Mouse (Mus musculus) heart, embryonic 12.5 days (tissue): ENCODE results near the gene Gpr68. TPM values are rescaled to one million over a fixed set of nuclear protein-coding genes. Genes with fewer than 3 reads are reported as not detected.

Source experiments
- ATAC-seq: fragments of 200-750 bp; cut with Nextera tagmentation; 2 replicates; pipeline ENCODE4 v1.8.0; 2017; ENCODE audit warnings: moderate TSS enrichment, moderate library complexity; ENCODE audit not compliant: insufficient number of reproducible peaks, low FRiP score
- H3K27ac ChIP-seq: fragments of 300-500 bp; sonication (generic); 2 replicates; pipeline ENCODE4 v1.5.1; 2016; ENCODE audit warnings: mild to moderate bottlenecking, moderate library complexity; ENCODE audit not compliant: poor library complexity, severe bottlenecking
- H3K27me3 ChIP-seq: fragments of 300-500 bp; sonication (generic); replicated peaks from 2 replicates; pipeline ENCODE4 v1.6.1; 2016; ENCODE audit warnings: mild to moderate bottlenecking, moderate library complexity
- H3K36me3 ChIP-seq: fragments of 300-500 bp; sonication (generic); 2 replicates; pipeline ENCODE4 v1.6.1; 2016; ENCODE audit warnings: mild to moderate bottlenecking, moderate library complexity
- H3K4me1 ChIP-seq: fragments of 300-500 bp; sonication (generic); replicated peaks from 2 replicates; pipeline ENCODE4 v1.6.1; 2016; ENCODE audit warnings: mild to moderate bottlenecking
- H3K4me2 ChIP-seq: fragments of 300-500 bp; sonication (generic); 2 replicates; pipeline ENCODE4 v1.6.1; 2016; ENCODE audit warnings: mild to moderate bottlenecking, moderate library complexity
- H3K4me3 ChIP-seq: fragments of 300-500 bp; sonication (generic); 2 replicates; pipeline ENCODE4 v1.5.1; 2016; ENCODE audit warnings: mild to moderate bottlenecking
- H3K9ac ChIP-seq: fragments of 300-500 bp; sonication (generic); 2 replicates; pipeline ENCODE4 v1.6.1; 2016; ENCODE audit warnings: mild to moderate bottlenecking, moderate library complexity
- H3K9me3 ChIP-seq: fragments of 300-500 bp; sonication (generic); replicated peaks from 2 replicates; pipeline ENCODE4 v1.6.1; 2016; ENCODE audit warnings: mild to moderate bottlenecking, moderate library complexity
- WGBS: fragments of 180-500 bp; shearing (Covaris S2); methylation state at CpG from one replicate; pipeline ENCODE4 v1.1.7; 2016; 5-methylcytosine and 5-hydroxymethylcytosine counted together
- polyA plus RNA-seq: library from polyadenylated mRNA; unstranded; fragments of >200 nt; fragmentation: Nextera tagmentation; extraction: Ambion mirVana; gene quantifications from 2 replicates; pipeline ENCODE4 v1.2.1, GENCODE M21; 2016

The Gpr68 gene
- polyA plus RNA-seq, 1 experiment from 2014 or later: 6.2 TPM

DNA sequence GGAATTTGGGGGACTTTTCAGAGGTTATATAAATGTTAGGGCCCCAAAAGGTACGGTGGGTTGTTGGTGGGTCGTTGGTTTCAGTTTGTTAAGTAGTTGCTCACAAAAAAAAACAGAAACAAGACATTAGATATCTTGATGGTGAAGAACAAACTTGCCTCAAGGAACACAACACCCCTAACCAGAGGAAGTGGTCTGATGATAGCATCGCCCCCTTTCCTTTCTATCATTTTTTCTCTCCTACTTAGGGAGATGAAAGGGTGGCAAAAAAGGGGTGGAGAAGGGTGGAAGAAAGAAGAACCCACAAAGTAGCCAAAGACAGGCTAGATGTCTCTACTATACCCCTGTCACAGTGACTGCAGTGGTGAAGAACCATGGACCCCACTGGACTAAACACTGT is 17.4 kb downstream of the Gpr68 start:
- 81% methylated on average over 3 of the region's 3 CpGs for WGBS
- Histone ChIP-seq H3K4me3 (no peak overlapping the region), H3K4me1 (0 out of 2 replicates have a peak, but pooled peaks cover 2% of the 10 kb centered on the region), H3K9me3 (0 out of 2 replicates have a peak, but pooled peaks cover 4% of the 10 kb centered on the region), H3K36me3 (no peaks in the 10 kb centered on the region), H3K27ac (no peak overlapping the region), H3K4me2 (no peak overlapping the region), H3K27me3 (peaks cover 15% of the 10 kb centered on the region), H3K9ac (no peak overlapping the region)
- no peak for ATAC-seq

DNA sequence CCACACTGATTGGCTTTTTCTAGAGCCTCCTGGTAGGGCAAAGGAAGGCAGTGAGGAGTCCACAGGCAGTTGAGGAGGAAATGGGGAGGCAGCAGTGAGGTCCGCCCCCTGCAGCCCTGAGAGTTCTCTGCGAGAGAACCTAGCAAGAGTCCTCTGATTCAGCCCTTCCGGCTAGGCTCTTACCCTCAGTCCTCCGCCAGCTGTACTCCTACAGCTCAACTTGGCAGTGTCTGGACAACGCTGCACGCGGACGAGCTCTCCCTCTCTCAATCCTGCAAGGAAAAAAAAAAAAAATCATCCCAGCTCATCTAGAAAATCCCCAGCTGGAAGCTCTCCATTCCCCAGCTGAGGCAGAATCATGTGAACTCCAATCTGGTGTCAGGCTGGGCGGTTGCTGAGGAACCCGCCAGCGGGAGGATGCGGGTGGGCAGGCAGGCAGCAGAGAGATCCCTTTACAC is 20.2 kb downstream of the Gpr68 start:
- H3K36me3 ChIP-seq: no peaks in the 10 kb centered on the region
- peaks cover 16% of the 10 kb centered on the region for H3K27me3 ChIP-seq
- 35% methylated on average over 12 of the region's 12 CpGs for WGBS
- no peak overlapping the region for H3K9ac ChIP-seq
- no peak overlapping the region for H3K27ac ChIP-seq
- H3K9me3 ChIP-seq: 0 out of 2 replicates have a peak, but pooled peaks cover 4% of the 10 kb centered on the region
- 0 out of 2 replicates have a peak, but pooled peaks cover 2% of the 10 kb centered on the region for H3K4me1 ChIP-seq
- no peak for ATAC-seq
- no peak overlapping the region for H3K4me3 ChIP-seq
- no peak overlapping the region for H3K4me2 ChIP-seq

DNA sequence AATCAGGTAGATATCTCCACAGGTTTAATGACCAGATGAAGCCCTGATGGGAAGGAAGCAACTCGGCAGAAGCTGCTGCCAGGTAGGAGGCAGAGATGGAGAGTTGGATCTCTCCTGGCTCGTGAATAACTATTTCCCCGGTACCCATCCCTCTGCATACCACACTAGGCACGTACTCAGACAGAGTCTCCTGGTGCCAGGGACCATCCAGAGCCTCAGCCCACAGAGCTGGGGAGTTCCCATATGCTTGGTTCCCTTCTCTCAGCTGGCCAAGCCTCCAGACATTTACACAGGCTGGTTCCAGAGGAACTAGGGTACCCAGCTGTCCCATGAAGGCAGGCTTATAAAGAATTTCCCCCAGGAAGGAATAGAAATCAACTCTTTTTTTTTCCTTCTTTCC is 21.1 kb downstream of the Gpr68 start:
- no peak overlapping the region for H3K9ac ChIP-seq
- H3K4me1 ChIP-seq: 0 out of 2 replicates have a peak, but pooled peaks cover 2% of the 10 kb centered on the region
- H3K36me3 ChIP-seq: no peaks in the 10 kb centered on the region
- 0 out of 2 replicates have a peak, but pooled peaks cover 4% of the 10 kb centered on the region for H3K9me3 ChIP-seq
- no peak overlapping the region for H3K4me3 ChIP-seq
- no peak overlapping the region for H3K27ac ChIP-seq
- H3K27me3 ChIP-seq: peaks cover 16% of the 10 kb centered on the region
- ATAC-seq: no peak
- 80% methylated on average over 4 of the region's 4 CpGs for WGBS
- H3K4me2 ChIP-seq: no peak overlapping the region

DNA sequence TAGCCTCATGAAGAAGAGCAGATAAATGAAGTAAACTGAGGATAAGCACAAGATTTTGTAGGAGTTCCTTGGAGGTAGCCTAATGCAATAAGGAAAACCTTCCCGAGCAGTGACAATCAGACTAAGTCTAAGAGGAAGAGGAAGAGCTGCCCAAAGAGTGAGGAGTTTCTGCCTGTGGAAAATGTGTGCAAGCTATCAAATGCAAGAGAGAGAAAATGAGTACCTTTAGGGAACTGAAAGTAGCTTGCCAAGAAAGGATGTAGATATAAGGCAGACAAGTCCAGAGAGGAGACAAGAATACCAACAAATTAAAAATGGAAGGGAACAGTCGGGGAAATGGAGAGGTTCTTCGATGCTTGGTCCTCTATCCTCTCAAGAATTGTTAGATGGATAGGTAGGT is 22.4 kb downstream of the Gpr68 start:
- ATAC-seq: no peak
- H3K36me3 ChIP-seq: no peaks in the 10 kb centered on the region
- no peak overlapping the region for H3K4me2 ChIP-seq
- H3K27ac ChIP-seq: no peak overlapping the region
- H3K9me3 ChIP-seq: no peaks in the 10 kb centered on the region
- H3K27me3 ChIP-seq: peaks cover 16% of the 10 kb centered on the region
- H3K4me3 ChIP-seq: no peak overlapping the region
- 0 out of 2 replicates have a peak, but pooled peaks cover 2% of the 10 kb centered on the region for H3K4me1 ChIP-seq
- 81% methylated on average over 3 of the region's 3 CpGs for WGBS
- no peak overlapping the region for H3K9ac ChIP-seq

DNA sequence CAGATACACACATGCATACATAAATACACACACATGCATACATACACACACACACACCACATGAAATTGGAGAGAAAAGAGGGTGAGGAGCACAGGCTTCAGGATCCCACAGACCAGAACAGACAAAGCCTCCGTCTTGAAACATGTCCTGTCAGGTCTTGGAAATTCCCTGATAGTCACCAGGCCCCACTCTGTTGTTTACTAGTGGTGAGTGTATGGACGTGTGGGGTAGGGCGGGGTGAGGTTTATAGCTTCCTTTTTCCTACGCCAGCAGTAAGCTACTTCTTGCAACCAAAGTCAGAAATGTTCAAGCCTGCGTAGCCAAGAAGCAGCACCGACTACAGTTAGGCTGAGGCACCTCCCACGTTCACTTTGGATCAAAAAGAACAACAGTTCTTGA is 24.8 kb downstream of the Gpr68 start:
- H3K9ac ChIP-seq: no peak overlapping the region
- ATAC-seq: no peak
- H3K27me3 ChIP-seq: peaks cover 16% of the 10 kb centered on the region
- 67% methylated on average over 7 of the region's 7 CpGs for WGBS
- no peak overlapping the region for H3K4me3 ChIP-seq
- H3K4me1 ChIP-seq: 0 out of 2 replicates have a peak, but pooled peaks cover 2% of the 10 kb centered on the region
- H3K9me3 ChIP-seq: no peaks in the 10 kb centered on the region
- no peak overlapping the region for H3K4me2 ChIP-seq
- H3K36me3 ChIP-seq: no peaks in the 10 kb centered on the region
- no peak overlapping the region for H3K27ac ChIP-seq

DNA sequence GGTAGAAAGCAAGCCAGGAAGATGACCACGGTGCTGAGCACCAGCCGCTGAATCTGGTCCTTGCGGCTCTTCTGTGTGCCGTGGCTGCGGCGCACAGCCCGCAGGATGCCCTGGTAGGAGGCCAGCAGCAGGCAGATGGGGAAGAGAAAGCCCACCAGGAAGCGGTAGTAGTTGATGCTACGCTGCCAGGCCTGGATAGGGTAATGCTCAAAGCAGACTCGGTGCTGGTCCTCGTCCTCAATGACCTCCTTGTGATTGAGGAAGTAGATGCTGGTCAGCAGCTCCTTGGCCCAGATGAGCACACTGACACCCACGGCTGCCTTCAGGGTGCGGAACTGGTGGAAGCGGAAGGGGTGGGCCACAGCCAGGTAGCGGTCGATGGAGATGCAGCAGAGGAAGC is 29.4 kb downstream of the Gpr68 start:
- no peak overlapping the region for H3K4me2 ChIP-seq
- no peaks in the 10 kb centered on the region for H3K4me1 ChIP-seq
- H3K27ac ChIP-seq: no peak overlapping the region
- no peak overlapping the region for H3K9ac ChIP-seq
- no peaks in the 10 kb centered on the region for H3K36me3 ChIP-seq
- no peak for ATAC-seq
- no peak overlapping the region for H3K4me3 ChIP-seq
- WGBS: 90% methylated on average over 16 of the region's 16 CpGs
- H3K9me3 ChIP-seq: no peaks in the 10 kb centered on the region
- 0 out of 2 replicates have a peak, but pooled peaks cover 3% of the 10 kb centered on the region for H3K27me3 ChIP-seq

DNA sequence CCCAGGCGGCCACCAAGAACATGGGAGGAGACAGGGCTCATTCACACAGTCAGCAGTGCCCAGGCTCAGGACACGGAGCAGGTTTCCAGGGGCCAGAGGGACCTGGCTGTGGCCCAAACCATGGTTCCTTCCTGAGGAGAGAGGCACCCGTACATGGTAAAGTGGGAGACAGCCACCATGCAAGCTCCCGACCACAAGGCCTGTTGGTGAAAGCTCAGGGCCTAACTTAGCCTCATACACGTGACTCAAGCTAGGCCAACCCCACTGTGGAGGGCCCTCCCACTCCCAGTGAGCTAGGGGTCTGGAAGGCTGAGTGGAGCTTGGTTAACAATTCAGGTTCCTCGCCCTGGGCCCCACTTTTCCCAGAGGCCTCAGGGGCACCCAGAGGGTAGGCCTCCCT is 30.1 kb downstream of the Gpr68 start:
- WGBS: 70% methylated on average over 6 of the region's 6 CpGs
- no peaks in the 10 kb centered on the region for H3K9me3 ChIP-seq
- 0 out of 2 replicates have a peak, but pooled peaks cover 6% of the 10 kb centered on the region for H3K27me3 ChIP-seq
- H3K9ac ChIP-seq: no peak overlapping the region
- H3K27ac ChIP-seq: no peak overlapping the region
- no peak overlapping the region for H3K4me3 ChIP-seq
- H3K36me3 ChIP-seq: no peaks in the 10 kb centered on the region
- no peak; the same call in 1 of the 2 replicates for ATAC-seq
- no peak overlapping the region for H3K4me2 ChIP-seq
- H3K4me1 ChIP-seq: no peaks in the 10 kb centered on the region

DNA sequence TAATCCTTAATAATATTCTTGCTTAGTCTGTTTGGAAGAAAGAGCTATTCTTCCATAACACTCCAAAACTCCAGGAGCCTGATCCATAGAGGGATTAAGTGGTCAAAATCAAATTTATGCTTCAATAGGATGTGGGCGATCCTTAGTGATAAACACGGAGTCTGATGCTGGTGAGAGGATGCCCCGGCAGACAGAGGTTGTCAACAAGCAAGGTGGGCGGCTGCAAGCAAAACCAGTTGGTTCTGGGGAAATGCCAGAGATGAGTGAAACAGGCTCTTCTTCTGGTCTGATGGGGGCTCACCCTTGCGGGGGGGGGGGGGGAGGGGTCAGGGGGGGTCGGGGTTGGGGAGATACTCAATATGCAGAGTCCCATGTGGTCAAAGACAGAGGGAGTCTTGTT is 32.0 kb downstream of the Gpr68 start:
- Histone ChIP-seq H3K9me3 (no peaks in the 10 kb centered on the region), H3K36me3 (no peaks in the 10 kb centered on the region), H3K4me2 (no peak overlapping the region), H3K9ac (no peak overlapping the region), H3K4me3 (no peak overlapping the region), H3K27ac (no peak overlapping the region), H3K4me1 (no peaks in the 10 kb centered on the region), H3K27me3 (0 out of 2 replicates have a peak, but pooled peaks cover 6% of the 10 kb centered on the region)
- no peak for ATAC-seq
- 72% methylated on average over 6 of the region's 6 CpGs for WGBS

DNA sequence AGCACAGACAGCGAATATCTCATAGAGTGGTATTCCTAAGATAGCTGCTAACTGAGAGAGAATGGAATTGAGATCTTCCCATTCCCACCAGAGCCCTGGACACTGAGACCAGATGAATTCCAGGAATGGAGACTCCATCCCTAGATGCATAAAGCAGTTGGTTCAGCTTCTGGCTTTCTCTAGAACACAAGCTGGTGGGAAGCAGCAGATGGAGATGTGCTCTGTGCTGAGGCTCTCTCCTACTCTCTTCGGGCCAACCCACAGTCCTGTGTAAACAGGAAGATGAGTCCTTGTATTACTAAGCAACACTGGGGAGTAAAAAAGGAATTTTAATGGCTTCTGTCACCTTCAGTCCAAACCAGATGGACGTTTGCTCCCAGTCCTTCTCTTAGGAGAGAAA is 32.4 kb downstream of the Gpr68 start:
- Histone ChIP-seq H3K4me2 (no peak overlapping the region), H3K27me3 (0 out of 2 replicates have a peak, but pooled peaks cover 6% of the 10 kb centered on the region), H3K27ac (no peak overlapping the region), H3K9me3 (no peaks in the 10 kb centered on the region), H3K4me1 (no peaks in the 10 kb centered on the region), H3K9ac (no peak overlapping the region), H3K4me3 (no peak overlapping the region), H3K36me3 (no peaks in the 10 kb centered on the region)
- ATAC-seq: no peak
- WGBS: 58% methylated on average over 3 of the region's 3 CpGs

DNA sequence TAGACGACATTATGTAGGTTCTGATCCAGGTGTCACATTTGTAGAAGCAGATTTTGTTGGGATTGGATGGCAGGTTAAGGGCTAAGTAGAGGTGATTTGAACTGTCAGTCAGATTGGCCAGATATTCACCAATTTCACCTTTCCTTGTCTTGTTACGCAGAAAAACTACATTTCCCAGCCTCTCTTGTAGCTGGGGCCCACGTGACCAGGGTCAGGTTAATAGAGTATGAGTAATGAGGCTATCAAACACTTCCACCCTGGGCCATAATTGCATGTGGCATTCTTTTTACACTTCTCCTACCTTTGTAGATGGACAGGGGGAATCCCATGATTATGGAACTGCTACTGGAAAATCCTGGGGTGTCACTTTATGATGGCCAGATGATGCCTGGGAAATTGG is 34.4 kb downstream of the Gpr68 start:
- Histone ChIP-seq H3K36me3 (no peaks in the 10 kb centered on the region), H3K4me2 (no peak overlapping the region), H3K4me3 (no peak overlapping the region), H3K4me1 (no peaks in the 10 kb centered on the region), H3K27me3 (0 out of 2 replicates have a peak, but pooled peaks cover 6% of the 10 kb centered on the region), H3K9me3 (peaks cover 9% of the 10 kb centered on the region), H3K9ac (no peak overlapping the region), H3K27ac (no peak overlapping the region)
- 75% methylated on average over 3 of the region's 3 CpGs for WGBS
- ATAC-seq: no peak

DNA sequence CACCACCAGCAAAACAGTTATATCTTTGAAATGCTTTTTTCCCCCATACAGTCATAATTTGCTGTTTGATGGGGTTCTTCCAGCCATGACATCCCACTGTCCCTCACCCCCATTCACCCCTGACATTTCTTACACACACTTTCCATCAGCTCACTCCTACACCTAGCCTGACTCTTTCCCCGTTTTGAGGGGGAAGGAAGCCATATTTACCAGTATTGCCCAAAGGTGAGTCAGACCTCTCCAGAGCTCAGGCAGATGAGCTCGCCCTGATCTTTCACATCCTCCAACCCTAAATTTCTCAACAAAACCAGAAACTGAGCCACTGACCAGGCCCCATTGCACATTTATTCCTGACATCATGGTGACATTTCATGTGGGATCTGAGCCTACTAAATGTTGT is 36.2 kb downstream of the Gpr68 start:
- H3K4me2 ChIP-seq: no peak overlapping the region
- no peaks in the 10 kb centered on the region for H3K36me3 ChIP-seq
- no peak overlapping the region for H3K27ac ChIP-seq
- WGBS: 81% methylated on average over 2 of the region's 2 CpGs
- no peak overlapping the region for H3K9ac ChIP-seq
- no peaks in the 10 kb centered on the region for H3K4me1 ChIP-seq
- H3K27me3 ChIP-seq: 0 out of 2 replicates have a peak, but pooled peaks cover 6% of the 10 kb centered on the region
- peaks cover 9% of the 10 kb centered on the region for H3K9me3 ChIP-seq
- H3K4me3 ChIP-seq: no peak overlapping the region
- ATAC-seq: no peak

DNA sequence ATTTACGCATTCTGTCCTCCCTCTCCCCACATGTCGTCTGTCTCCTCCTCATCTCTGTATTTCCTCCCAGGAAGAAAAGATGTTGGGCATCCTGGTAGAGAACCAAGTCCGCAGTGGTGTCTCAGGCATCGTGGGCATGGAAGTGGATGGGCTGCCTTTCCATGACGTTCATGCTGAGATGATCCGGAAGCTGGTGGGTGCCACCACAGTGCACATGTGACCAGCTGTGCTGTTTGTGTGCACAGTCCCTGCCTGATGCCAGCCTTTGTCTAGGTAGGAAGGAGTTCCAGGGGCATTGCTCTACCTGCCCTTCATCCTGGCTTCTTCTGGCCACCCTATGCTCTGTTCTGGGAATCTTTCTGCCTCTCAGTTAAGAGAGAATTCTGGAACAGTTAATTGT is 36.8 kb downstream of the Gpr68 start:
- no peaks in the 10 kb centered on the region for H3K4me1 ChIP-seq
- H3K36me3 ChIP-seq: no peaks in the 10 kb centered on the region
- 0 out of 2 replicates have a peak, but pooled peaks cover 6% of the 10 kb centered on the region for H3K27me3 ChIP-seq
- H3K27ac ChIP-seq: no peak overlapping the region
- H3K4me3 ChIP-seq: no peak overlapping the region
- H3K4me2 ChIP-seq: no peak overlapping the region
- no peak overlapping the region for H3K9ac ChIP-seq
- 84% methylated on average over 6 of the region's 6 CpGs for WGBS
- peaks cover 9% of the 10 kb centered on the region for H3K9me3 ChIP-seq
- ATAC-seq: no peak
